Mouse (Mus musculus) neural tube, embryonic 14.5 days (tissue): Measurements from ENCODE around the gene Cntfr. TPM values are rescaled to one million over a fixed set of nuclear protein-coding genes. Genes with fewer than 3 reads are reported as not detected.
"Not testable (repeated sequence)": the region's sequence is repeated elsewhere in the genome, so short reads cannot be mapped to it uniquely, and the experiment has no call there.

ENCODE experiments used
- ATAC-seq: fragments of 200-750 bp; cut with Nextera tagmentation; 2 replicates; pipeline ENCODE4 v1.8.0; 2017; ENCODE audit warnings: low read depth, mild to moderate bottlenecking, moderate TSS enrichment, moderate library complexity
- H3K27ac ChIP-seq: fragments of 300-500 bp; sonication (generic); 2 replicates; pipeline ENCODE4 v1.5.1; 2014; ENCODE audit warnings: low read depth, mild to moderate bottlenecking, control low read depth, low read length, moderate library complexity, mixed read lengths
- H3K27me3 ChIP-seq: fragments of 300-500 bp; sonication (generic); 2 replicates; pipeline ENCODE4 v1.6.1; 2014; ENCODE audit warnings: low read length; ENCODE audit not compliant: control insufficient read depth, insufficient read depth
- H3K36me3 ChIP-seq: fragments of 300-500 bp; sonication (generic); 2 replicates; pipeline ENCODE4 v1.6.1; 2014; ENCODE audit warnings: low read length, mixed read lengths; ENCODE audit not compliant: control insufficient read depth, insufficient read depth
- H3K4me1 ChIP-seq: fragments of 300-500 bp; sonication (generic); 2 replicates; pipeline ENCODE4 v1.6.1; 2014; ENCODE audit warnings: low read length; ENCODE audit not compliant: control insufficient read depth, insufficient read depth
- H3K4me2 ChIP-seq: fragments of 300-500 bp; sonication (generic); 2 replicates; pipeline ENCODE4 v1.6.1; 2014; ENCODE audit warnings: mild to moderate bottlenecking, low read depth, low read length, control low read depth
- H3K4me3 ChIP-seq: fragments of 300-500 bp; sonication (generic); 2 replicates; pipeline ENCODE4 v1.5.1; 2014; ENCODE audit warnings: low read depth, low read length, control low read depth, mixed read lengths
- H3K9ac ChIP-seq: fragments of 300-500 bp; sonication (generic); replicated peaks from 2 replicates; pipeline ENCODE4 v1.6.1; 2014; ENCODE audit warnings: low read depth, mild to moderate bottlenecking, control low read depth, low read length, mixed read lengths
- H3K9me3 ChIP-seq: fragments of 300-500 bp; sonication (generic); 2 replicates; pipeline ENCODE4 v1.6.1; 2016; ENCODE audit warnings: low read length; ENCODE audit not compliant: control insufficient read depth
- WGBS: fragments of 180-500 bp; shearing (Covaris S2); extraction: QIAGEN DNeasy Blood & Tissue Kit; methylation state at CpG from one replicate; pipeline ENCODE4 v1.1.7; 2014; 5-methylcytosine and 5-hydroxymethylcytosine counted together
- polyA plus RNA-seq: library from polyadenylated mRNA; unstranded; fragments of >200 nt; fragmentation: Nextera tagmentation; extraction: Ambion mirVana; gene quantifications from 2 replicates; pipeline ENCODE4 v1.2.1, GENCODE M21; 2014

Cntfr gene
- 15.6 and 19.9 TPM in 2 replicates for polyA plus RNA-seq

DNA sequence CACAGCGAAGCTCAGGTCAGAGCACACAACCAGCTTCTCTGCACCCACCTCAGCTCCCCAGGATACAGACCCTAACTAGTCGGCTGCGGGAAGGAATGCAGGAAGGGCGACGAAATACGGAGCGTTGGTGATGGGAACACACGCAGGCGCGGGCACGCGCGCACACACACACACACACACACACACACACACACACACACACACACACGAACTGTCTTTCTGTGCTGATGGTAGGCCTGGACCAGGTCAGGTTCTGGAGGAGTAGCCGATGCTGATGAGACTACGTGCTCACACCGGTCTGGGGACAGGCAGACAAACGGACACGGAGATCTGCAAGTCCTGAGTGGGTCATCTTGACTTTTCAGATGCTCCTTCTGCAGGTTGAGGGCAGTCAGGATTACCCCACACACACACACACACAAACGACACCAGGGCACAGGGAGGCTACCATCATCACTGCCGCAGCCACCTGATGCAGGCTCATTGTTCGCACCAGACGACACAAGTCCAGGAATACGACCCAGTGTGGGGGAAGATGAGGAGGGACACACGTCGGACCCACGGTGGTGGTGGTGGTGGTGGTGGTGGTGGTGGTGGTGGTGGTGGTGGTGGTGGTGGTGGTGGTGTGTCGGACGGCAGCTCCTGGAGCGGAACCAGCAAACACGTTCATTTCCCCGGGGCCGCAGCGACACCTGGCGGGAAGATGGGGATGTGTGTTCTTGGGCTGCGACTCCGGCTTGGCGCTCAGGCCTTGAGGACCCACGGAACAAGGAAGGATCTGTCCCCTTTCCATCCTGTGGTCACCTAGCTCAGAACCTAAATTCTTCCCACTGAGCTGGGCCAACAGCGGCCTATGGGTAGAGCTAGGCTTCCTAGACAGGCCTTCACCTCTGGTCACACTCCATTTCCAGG is at the start of gene Cntfr:
Cntfr (minus strand) TSS at position 160 of the 912 bp plus-strand sequence.
- not testable (repeated sequence) for H3K4me1 ChIP-seq, H3K27me3 ChIP-seq, H3K9ac ChIP-seq, H3K36me3 ChIP-seq, H3K4me3 ChIP-seq, H3K27ac ChIP-seq, ATAC-seq, H3K9me3 ChIP-seq
- peak within 1 kb of the TSS; percentile 26; the same call in 1 of the 2 replicates for H3K4me2 ChIP-seq
- WGBS: 14% methylated on average over 33 of the region's 40 CpGs

DNA sequence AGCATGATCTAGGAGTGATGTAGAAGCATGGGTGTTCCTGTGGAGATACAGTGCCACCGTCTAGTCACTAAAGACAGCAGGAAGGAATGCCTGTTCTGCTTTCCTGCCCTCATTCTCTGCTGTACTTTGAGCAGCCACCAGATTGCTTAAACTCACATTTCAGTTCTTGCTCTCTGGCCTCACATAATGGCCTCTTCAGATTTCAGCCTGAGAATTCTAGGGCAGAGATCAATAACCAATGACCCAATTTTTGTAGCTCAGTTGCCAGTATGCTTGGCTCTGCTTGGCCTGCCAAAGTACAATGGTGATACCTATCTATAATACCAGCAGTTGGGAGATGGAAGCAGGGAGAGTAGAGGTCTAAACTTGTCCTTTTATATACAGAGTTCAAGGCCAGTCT is 48.1 kb upstream of the Cntfr start:
- H3K9ac ChIP-seq: no peak overlapping the region

DNA sequence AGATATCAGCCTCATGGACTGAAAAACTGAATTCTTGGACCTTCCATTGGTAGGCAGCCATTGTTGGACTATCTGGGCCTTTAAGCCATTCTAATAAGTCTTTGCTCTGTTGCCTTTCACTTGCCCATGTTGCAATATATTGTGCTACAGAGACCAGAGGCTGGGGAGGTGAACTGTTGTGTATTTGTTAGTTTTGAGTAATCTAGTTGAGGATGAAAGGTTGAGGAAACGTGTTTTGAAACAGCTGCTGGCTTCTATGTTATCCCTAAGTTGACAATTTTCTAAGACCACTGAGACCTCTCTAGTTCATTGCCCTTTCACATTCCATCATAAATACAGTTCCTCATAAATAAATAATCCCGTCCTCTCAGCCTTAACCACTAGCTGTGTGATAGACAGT is 47.2 kb upstream of the Cntfr start:
- 67% methylated on average over 2 of the region's 2 CpGs for WGBS

More for the DNA sequence above, 48.1 kb upstream of the Cntfr start:
- Histone ChIP-seq H3K27me3 (no peaks in the 10 kb centered on the region), H3K9me3 (no peaks in the 10 kb centered on the region), H3K4me3 (no peak overlapping the region), H3K36me3 (no peaks in the 10 kb centered on the region), H3K27ac (no peak overlapping the region), H3K4me2 (no peak overlapping the region), H3K4me1 (peaks cover 6% of the 10 kb centered on the region)
- 88% methylated on average over 1 of the region's 1 CpGs for WGBS
- ATAC-seq: no peak

DNA sequence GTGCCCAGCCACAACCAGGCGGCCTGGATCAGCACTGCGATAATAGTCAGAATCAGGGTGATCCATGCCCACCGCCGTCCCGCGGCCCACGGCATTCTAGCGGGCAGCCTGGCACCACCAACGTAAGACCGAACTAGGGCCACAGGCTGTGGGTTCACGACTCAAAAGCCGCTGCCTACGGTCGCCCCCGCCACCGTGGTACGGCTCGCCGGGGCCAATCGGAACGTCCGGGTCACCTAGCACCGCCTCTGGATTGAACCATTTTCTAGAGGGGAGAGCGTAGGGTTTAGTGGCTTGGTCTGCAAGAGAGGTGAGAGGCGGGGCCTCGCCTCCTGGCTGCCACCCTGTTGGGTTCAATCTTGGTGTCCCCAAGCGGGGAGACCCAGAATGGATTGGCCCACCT is 44.3 kb upstream of the Cntfr start:
- peak; percentile 98 for ATAC-seq
- Histone ChIP-seq H3K4me3 (peak overlapping the region; percentile 53), H3K36me3 (no peaks in the 10 kb centered on the region), H3K27me3 (no peaks in the 10 kb centered on the region), H3K4me2 (peak overlapping the region; percentile 83), H3K4me1 (peaks cover 14% of the 10 kb centered on the region), H3K27ac (peak overlapping the region; percentile 73), H3K9me3 (no peaks in the 10 kb centered on the region), H3K9ac (peak overlapping the region; percentile 70)
- WGBS: 0% methylated on average over 27 of the region's 27 CpGs

More for the DNA sequence above, 47.2 kb upstream of the Cntfr start:
- Histone ChIP-seq H3K27me3 (no peaks in the 10 kb centered on the region), H3K4me1 (peaks cover 14% of the 10 kb centered on the region), H3K4me3 (no peak overlapping the region), H3K27ac (no peak overlapping the region), H3K36me3 (no peaks in the 10 kb centered on the region), H3K9me3 (no peaks in the 10 kb centered on the region), H3K4me2 (no peak overlapping the region), H3K9ac (no peak overlapping the region)
- ATAC-seq: no peak

DNA sequence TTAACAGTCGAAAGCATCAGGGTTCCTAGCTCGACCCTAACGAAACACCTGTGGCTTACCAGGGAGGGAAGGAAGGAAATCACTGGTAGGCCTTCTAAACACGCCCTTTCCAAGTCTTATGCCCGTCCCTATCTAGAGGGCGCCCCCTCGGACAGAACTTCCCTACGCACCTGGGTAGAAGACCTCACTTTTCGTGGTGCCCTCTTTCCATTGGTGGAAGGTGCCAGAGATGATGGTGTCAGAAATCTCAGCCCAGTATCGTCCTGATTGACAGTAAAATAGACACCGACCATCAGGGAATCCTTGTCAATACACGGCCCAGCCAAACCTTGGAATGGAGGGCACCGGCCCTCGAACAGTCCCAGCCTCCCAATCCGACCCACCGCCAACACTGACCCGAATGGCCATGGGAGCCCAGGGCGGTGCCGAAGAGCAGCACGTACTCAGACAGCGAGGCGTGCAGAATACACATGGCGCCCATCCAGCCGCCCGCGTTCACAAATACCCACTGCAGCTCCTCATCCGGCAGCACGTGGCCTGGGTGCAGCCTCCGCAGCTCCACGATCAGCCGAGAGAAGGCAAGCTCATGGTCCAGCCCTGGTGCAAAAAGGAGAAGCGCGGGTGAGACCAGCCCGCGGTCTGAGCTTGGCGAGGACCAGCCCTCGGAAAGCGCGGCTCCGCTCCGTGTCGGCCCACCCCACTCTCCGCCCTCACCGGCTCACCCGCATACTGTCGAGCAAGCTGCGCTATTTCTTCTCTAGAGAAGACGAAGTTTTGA is 43.7 kb upstream of the Cntfr start:
- WGBS: under 1% methylated on average over 48 of the region's 48 CpGs
- peak overlapping the region; percentile 70 for H3K9ac ChIP-seq

DNA sequence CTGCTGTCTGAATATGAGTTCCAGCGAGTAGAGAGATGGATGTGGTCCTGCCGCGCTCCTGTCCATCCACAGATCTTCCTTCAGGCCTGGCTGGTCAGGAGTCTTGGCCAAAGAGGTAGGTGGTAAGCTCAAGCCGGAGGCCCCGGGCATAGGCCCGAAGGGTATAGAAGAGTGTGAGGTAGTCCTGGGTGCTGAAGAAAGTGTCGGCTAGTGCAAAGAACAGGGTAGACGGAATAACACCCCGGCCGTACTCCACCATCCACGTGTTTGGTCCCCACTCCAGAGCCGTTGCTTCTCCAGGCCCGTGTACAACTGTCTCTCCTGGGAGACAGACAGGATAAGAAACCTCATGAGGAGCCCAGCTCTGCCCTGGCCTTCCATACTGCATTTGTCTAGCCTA is 42.4 kb upstream of the Cntfr start:
- Histone ChIP-seq H3K36me3 (no peaks in the 10 kb centered on the region), H3K9me3 (no peaks in the 10 kb centered on the region), H3K4me1 (peaks cover 14% of the 10 kb centered on the region), H3K4me2 (no peak overlapping the region), H3K27me3 (no peaks in the 10 kb centered on the region), H3K9ac (no peak overlapping the region), H3K4me3 (no peak overlapping the region), H3K27ac (no peak overlapping the region)
- 94% methylated on average over 13 of the region's 13 CpGs for WGBS
- ATAC-seq: no peak

More for the DNA sequence above, 43.7 kb upstream of the Cntfr start:
- Histone ChIP-seq H3K27me3 (no peaks in the 10 kb centered on the region), H3K4me1 (peaks cover 14% of the 10 kb centered on the region), H3K4me2 (peak overlapping the region; percentile 83), H3K27ac (peak overlapping the region; percentile 73), H3K4me3 (peak overlapping the region; percentile 53), H3K9me3 (no peaks in the 10 kb centered on the region), H3K36me3 (no peaks in the 10 kb centered on the region)
- ATAC-seq: peak; percentile 82

DNA sequence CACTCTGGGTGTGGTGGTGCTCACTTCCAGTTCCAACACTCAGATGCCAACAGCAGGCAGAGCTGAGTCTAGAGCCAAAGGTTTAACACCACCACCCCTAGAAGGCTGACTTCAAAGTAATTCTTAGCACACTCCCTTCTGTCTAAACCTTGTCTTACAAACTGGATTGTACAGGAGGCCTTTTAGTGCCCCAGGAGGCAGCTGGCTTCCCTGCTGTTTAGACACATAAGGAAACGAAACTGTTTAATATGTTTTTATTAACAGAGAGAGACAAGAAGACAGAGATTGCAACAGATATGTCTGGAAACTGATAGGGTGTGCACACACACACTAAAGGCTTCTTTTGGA is 41.3 kb upstream of the Cntfr start:
- H3K27ac ChIP-seq: no peak overlapping the region
- ATAC-seq: no peak
- H3K9me3 ChIP-seq: no peaks in the 10 kb centered on the region
- 68% methylated on average over 1 of the region's 1 CpGs for WGBS
- H3K4me2 ChIP-seq: no peak overlapping the region
- no peaks in the 10 kb centered on the region for H3K36me3 ChIP-seq
- H3K9ac ChIP-seq: no peak overlapping the region
- H3K27me3 ChIP-seq: no peaks in the 10 kb centered on the region
- H3K4me1 ChIP-seq: peaks cover 14% of the 10 kb centered on the region
- no peak overlapping the region for H3K4me3 ChIP-seq

DNA sequence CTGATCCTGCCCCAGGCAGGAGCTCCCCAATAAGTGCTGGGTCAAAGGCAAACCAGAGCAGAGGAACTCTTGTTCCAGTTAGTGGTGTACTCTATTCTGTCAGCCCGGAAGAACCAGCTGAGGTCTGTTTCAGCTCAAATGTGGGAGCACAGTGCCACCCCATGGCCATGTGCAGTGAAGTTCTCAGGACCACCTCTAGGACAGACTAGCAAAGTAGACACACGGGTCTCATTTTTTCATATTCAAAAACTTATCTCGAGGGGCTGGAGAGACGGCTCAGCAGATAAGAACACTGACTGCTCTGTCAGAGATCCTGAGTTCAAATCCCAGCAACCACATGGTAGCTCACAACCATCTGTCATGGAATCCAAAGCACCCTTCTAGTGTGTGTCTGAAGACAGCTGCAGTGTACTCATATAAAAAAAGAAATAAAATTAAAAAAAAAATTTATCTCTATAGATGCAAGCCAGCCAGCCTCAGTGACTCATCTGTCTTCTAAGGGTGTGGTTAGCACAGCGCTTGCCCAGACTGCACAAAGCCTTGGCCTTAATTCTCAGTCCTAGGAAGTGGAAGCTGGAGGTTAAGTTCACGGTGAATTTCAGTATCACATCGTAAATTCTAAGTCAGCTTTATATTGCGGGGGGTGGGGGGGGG is 40.8 kb upstream of the Cntfr start:
- 0 out of 2 replicates have a peak, but pooled peaks cover 3% of the 10 kb centered on the region for H3K27me3 ChIP-seq
- 44% methylated on average over 8 of the region's 8 CpGs for WGBS
- peaks cover 14% of the 10 kb centered on the region for H3K4me1 ChIP-seq
- no peak overlapping the region for H3K27ac ChIP-seq
- H3K9ac ChIP-seq: no peak overlapping the region
- no peaks in the 10 kb centered on the region for H3K9me3 ChIP-seq
- no peak overlapping the region for H3K4me3 ChIP-seq
- no peak overlapping the region for H3K4me2 ChIP-seq
- H3K36me3 ChIP-seq: no peaks in the 10 kb centered on the region
- ATAC-seq: peak; percentile 52; the same call in 1 of the 2 replicates
